Mouse (Mus musculus) stomach, embryonic 14.5 days (tissue): Measurements from ENCODE around the gene Sv2c. TPM values are rescaled to one million over a fixed set of nuclear protein-coding genes. Genes with fewer than 3 reads are reported as not detected.

ENCODE experiments used
- ATAC-seq: fragments of 200-750 bp; cut with Nextera tagmentation; 2 replicates; pipeline ENCODE4 v1.8.0; 2017; ENCODE audit warnings: low read depth, moderate TSS enrichment; ENCODE audit not compliant: insufficient number of reproducible peaks, insufficient read depth, low FRiP score
- H3K27ac ChIP-seq: fragments of 300-500 bp; sonication (generic); 2 replicates; pipeline ENCODE4 v1.5.1; 2014; ENCODE audit warnings: mild to moderate bottlenecking, low read length, moderate library complexity, mixed read lengths
- H3K27me3 ChIP-seq: fragments of 300-500 bp; sonication (generic); 2 replicates; pipeline ENCODE4 v1.6.1; 2014; ENCODE audit warnings: low read length, control low read depth, mixed read lengths; ENCODE audit not compliant: control insufficient read depth, insufficient read depth
- H3K36me3 ChIP-seq: fragments of 300-500 bp; sonication (generic); 2 replicates; pipeline ENCODE4 v1.6.1; 2014; ENCODE audit warnings: mild to moderate bottlenecking, control low read depth, low read length, moderate library complexity, mixed read lengths; ENCODE audit not compliant: control insufficient read depth, insufficient read depth
- H3K4me1 ChIP-seq: fragments of 300-500 bp; sonication (generic); 2 replicates; pipeline ENCODE4 v1.6.1; 2014; ENCODE audit warnings: low read length, control low read depth, mixed read lengths; ENCODE audit not compliant: control insufficient read depth, insufficient read depth
- H3K4me2 ChIP-seq: fragments of 300-500 bp; sonication (generic); replicated peaks from 2 replicates; pipeline ENCODE4 v1.6.1; 2014; ENCODE audit warnings: low read depth, low read length, control low read depth
- H3K4me3 ChIP-seq: fragments of 300-500 bp; sonication (generic); 2 replicates; pipeline ENCODE4 v1.5.1; 2014; ENCODE audit warnings: low read depth, low read length, control low read depth
- H3K9ac ChIP-seq: fragments of 300-500 bp; sonication (generic); replicated peaks from 2 replicates; pipeline ENCODE4 v1.6.1; 2014; ENCODE audit warnings: low read depth, mild to moderate bottlenecking, control low read depth, low read length, moderate library complexity, mixed read lengths
- H3K9me3 ChIP-seq: fragments of 300-500 bp; sonication (generic); 2 replicates; pipeline ENCODE4 v1.6.1; 2016; ENCODE audit warnings: low read depth, low read length, control low read depth; ENCODE audit not compliant: control insufficient read depth
- WGBS: fragments of 180-500 bp; shearing (Covaris S2); extraction: QIAGEN DNeasy Blood & Tissue Kit; methylation state at CpG from one replicate; pipeline ENCODE4 v1.1.7; 2014; 5-methylcytosine and 5-hydroxymethylcytosine counted together
- polyA plus RNA-seq: library from polyadenylated mRNA; unstranded; fragments of >200 nt; fragmentation: Nextera tagmentation; extraction: Ambion mirVana; gene quantifications from 2 replicates; pipeline ENCODE4 v1.2.1, GENCODE M21; 2014

The Sv2c gene
- polyA plus RNA-seq, 1 experiment from 2014 or later, result 2.7 TPM

DNA sequence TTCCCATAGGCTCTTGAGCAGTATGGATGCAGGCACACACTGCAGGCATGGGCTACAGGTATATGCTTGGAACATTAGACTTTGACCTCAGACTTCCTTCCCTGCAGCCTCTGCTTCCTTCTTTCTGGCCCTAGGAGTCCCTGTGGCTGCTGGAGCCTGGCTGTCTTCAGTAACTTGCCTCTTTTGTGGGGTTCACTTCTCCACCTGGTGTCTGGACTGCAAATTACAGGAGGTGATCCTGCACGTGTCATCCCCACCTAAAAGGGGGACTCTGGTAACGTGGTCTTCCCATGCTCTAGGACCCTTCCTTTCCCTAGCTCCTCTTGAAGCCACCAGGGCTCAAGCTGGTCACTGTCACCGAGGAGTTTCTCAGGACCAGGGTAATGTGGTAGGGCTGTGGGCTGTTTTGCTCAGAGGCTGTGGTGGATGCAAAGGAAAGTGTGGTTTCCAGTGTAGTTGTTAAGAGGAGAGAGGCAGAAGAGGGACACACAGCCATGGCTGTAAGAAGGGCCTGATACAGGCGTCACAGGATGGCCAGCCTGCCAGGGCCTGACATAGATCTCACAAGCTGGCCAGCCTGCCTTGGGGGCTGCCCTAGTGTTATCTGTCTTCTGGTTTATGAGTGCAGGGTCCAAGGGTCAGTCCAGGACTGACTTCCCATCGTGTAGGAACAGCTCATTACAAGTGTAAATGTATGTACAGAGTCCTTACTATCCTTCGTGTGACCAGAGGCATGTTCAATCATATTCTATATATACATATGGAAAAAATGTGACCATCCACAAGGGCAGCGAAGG is 181.1 kb downstream of the Sv2c start:
- peak; percentile 51; the same call in 1 of the 2 replicates for ATAC-seq
- H3K9me3 ChIP-seq, result no peaks in the 10 kb centered on the region
- H3K36me3 ChIP-seq, result no peaks in the 10 kb centered on the region
- H3K4me1 ChIP-seq, result no peaks in the 10 kb centered on the region
- H3K4me2 ChIP-seq, result no peak overlapping the region
- H3K4me3 ChIP-seq, result no peak overlapping the region
- WGBS, result 50% methylated on average over 7 of the region's 7 CpGs
- no peak overlapping the region for H3K27ac ChIP-seq
- H3K27me3 ChIP-seq, result no peaks in the 10 kb centered on the region
- no peak overlapping the region for H3K9ac ChIP-seq

DNA sequence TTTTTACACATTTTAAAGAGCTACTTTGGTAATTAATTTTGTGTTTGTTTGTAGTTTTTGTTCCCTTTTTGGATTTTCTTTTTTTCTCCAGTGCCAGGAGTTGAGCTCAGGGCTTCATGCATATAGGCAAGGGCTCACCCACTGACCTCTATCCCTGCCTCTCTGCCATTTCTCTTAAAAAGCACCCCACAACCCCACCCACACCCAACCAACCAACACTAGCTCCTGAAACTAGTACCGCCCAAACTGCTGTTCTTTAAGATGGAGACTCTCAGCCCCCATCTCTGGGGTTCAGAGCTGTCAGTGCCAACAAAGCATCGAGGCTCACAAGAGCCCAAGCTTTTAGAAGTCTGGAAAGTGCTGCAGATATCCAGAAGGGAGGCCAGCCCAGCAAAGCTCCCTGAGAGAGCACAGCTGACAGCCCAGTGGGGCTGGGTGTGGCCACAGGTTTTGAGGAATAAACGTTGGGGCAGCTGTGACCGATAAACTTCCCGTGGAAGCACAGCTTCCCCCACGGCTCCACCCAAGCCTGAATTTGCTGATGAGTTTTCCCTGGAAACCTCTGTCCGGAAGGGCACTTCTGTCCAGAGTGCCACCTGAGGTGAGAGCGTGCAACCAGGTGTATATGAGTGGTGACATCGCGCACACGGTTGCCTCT is 181.8 kb downstream of the Sv2c start:
- no peak overlapping the region for H3K4me3 ChIP-seq
- H3K4me2 ChIP-seq, result no peak overlapping the region
- no peak overlapping the region for H3K9ac ChIP-seq
- no peaks in the 10 kb centered on the region for H3K27me3 ChIP-seq
- H3K27ac ChIP-seq, result no peak overlapping the region
- ATAC-seq, result no peak
- H3K9me3 ChIP-seq, result no peaks in the 10 kb centered on the region
- 70% methylated on average over 11 of the region's 11 CpGs for WGBS
- no peaks in the 10 kb centered on the region for H3K36me3 ChIP-seq
- no peaks in the 10 kb centered on the region for H3K4me1 ChIP-seq

DNA sequence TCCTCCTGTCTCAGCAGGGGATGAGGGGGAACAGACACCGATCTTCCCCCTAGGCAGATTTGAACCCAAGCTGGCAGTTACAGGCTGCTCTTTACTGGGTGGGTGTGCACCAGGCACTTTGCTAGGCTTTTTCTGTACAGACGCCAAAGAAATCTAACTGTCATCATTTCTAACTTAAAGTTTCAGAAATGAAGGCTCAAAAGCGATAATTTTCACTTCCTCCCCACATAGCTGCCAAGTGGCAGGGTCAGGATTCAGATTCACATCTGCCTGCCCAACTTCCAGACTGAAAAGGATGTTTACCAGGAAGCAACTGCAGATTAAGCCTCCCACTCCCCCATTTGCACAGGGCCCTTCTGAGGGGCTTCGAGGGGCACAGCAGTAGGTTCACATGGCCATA is 183.0 kb downstream of the Sv2c start:
- no peaks in the 10 kb centered on the region for H3K27me3 ChIP-seq
- no peaks in the 10 kb centered on the region for H3K9me3 ChIP-seq
- no peaks in the 10 kb centered on the region for H3K4me1 ChIP-seq
- ATAC-seq, result no peak
- H3K36me3 ChIP-seq, result no peaks in the 10 kb centered on the region
- no peak overlapping the region for H3K4me2 ChIP-seq
- no peak overlapping the region for H3K4me3 ChIP-seq
- no peak overlapping the region for H3K27ac ChIP-seq
- WGBS, result 72% methylated on average over 4 of the region's 4 CpGs
- H3K9ac ChIP-seq, result no peak overlapping the region

DNA sequence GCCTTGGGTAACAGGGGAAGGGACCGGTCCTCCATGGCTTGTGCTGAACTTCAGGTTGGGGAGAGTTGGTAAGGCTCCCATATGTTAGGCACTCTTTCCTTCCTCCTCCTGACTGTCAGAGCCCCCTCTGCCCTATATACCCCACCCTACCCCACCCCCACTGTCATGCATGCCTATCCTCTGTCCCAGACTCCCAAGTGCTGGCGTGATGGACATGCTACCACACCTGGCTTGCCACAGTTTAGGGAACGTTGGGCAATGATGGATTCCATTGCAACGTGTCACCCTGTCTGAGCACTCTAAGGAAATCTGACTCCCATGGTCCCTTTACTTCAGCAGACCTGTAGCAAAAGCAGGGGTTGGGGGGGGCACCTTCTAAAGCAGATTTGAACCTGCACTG is 183.6 kb downstream of the Sv2c start:
- H3K9me3 ChIP-seq, result no peaks in the 10 kb centered on the region
- no peaks in the 10 kb centered on the region for H3K27me3 ChIP-seq
- no peak for ATAC-seq
- no peak overlapping the region for H3K4me2 ChIP-seq
- H3K4me1 ChIP-seq, result no peaks in the 10 kb centered on the region
- no peak overlapping the region for H3K9ac ChIP-seq
- WGBS, result 76% methylated on average over 4 of the region's 4 CpGs
- no peak overlapping the region for H3K4me3 ChIP-seq
- H3K36me3 ChIP-seq, result no peaks in the 10 kb centered on the region
- H3K27ac ChIP-seq, result no peak overlapping the region

DNA sequence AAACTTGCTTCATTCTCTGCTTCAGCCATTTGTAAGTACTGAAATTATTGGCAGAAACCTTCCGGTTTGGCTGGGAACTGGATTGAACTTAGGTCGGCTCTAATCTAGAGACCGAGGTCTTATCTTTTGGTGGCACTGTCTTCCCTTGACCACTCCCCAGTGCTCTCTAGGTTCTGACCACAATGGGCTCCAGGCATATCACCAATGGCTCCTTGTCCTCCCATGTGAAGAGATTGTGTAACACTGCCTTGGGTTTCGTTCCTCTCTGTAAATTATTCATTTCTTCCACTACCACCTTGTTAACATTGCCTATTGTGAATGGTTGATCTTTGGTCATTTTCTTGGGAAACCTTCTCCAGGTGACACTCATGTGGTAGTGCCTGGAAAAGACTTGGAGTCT is 184.0 kb downstream of the Sv2c start:
- Histone ChIP-seq H3K27ac (no peak overlapping the region), H3K4me2 (no peak overlapping the region), H3K4me3 (no peak overlapping the region), H3K36me3 (no peaks in the 10 kb centered on the region), H3K9ac (no peak overlapping the region), H3K9me3 (no peaks in the 10 kb centered on the region), H3K4me1 (no peaks in the 10 kb centered on the region), H3K27me3 (no peaks in the 10 kb centered on the region)
- WGBS, result 85% methylated on average over 4 of the region's 4 CpGs
- no peak for ATAC-seq

DNA sequence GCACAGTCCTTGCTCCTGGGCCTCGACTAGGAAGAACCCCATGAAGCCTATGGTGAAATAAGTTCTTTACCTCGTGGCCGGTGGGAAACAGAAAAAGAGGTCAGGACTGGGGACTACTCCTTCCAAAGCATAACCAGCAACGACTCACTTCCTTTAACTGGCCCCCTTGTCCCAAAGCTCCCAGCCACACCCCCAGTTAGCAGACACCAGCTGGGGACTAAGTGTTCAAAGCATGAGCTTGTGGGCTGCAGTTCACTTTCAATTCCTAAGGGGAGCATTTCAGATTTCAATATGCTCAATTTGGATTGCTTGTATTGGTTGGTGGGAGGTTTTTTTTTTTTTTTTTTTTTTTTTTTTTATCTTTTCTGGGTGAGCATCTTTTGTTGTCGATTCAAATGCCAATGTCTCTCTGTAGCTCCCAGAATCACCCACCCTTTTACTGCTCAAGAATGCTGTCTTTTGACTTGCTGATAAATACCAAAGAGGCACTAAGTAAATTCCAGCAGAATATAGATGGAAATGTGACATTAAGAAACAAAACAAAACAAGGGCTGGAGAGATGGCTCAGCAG is 186.4 kb downstream of the Sv2c start:
- no peaks in the 10 kb centered on the region for H3K36me3 ChIP-seq
- H3K4me2 ChIP-seq, result no peak overlapping the region
- no peak overlapping the region for H3K9ac ChIP-seq
- no peaks in the 10 kb centered on the region for H3K4me1 ChIP-seq
- ATAC-seq, result no peak
- H3K27ac ChIP-seq, result no peak overlapping the region
- 52% methylated on average over 5 of the region's 5 CpGs for WGBS
- no peaks in the 10 kb centered on the region for H3K27me3 ChIP-seq
- H3K9me3 ChIP-seq, result no peaks in the 10 kb centered on the region
- no peak overlapping the region for H3K4me3 ChIP-seq

DNA sequence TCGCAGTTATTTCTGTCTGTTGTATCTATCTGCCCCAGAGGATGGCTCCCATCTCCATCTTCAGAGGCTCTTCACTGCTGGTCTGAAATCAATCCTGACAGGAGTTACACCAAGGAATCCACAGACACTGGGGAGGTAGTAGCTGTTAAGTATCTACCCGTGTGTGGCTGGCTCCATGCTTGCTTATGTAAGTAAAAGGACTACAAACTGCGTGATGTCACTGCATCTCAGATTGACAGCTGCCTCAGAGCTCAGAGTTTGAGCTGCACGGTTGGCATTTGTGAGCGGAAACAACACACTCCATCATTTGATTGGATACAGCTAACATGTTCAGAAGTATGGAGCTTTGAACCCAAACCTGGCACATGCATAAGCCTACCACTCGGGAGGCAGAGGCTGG is 187.8 kb downstream of the Sv2c start:
- no peaks in the 10 kb centered on the region for H3K4me1 ChIP-seq
- H3K4me3 ChIP-seq, result no peak overlapping the region
- H3K27me3 ChIP-seq, result no peaks in the 10 kb centered on the region
- no peaks in the 10 kb centered on the region for H3K9me3 ChIP-seq
- no peak overlapping the region for H3K27ac ChIP-seq
- 88% methylated on average over 6 of the region's 6 CpGs for WGBS
- H3K9ac ChIP-seq, result no peak overlapping the region
- no peaks in the 10 kb centered on the region for H3K36me3 ChIP-seq
- ATAC-seq, result no peak
- no peak overlapping the region for H3K4me2 ChIP-seq

DNA sequence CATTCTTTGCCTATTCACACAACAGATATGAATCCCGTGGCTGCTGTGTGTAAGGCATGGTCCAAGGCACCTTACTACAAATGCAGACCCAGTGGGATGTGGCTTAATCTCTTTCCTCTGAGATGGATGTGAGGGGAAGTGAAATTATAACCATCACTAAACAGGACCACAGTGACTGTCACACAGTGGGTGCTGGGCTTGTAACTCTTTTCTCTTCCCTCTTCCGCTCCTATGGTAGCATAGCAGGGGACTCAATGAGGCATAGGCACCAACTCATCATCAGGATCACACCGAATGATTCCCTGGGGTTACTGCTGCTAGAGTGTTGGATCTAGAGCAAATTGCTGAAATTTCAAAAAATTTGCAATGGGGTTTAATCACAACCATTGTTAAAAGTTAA is 188.5 kb downstream of the Sv2c start:
- no peak for ATAC-seq
- H3K9me3 ChIP-seq, result no peaks in the 10 kb centered on the region
- WGBS, result 87% methylated on average over 3 of the region's 3 CpGs
- H3K4me1 ChIP-seq, result no peaks in the 10 kb centered on the region
- no peak overlapping the region for H3K9ac ChIP-seq
- H3K27ac ChIP-seq, result no peak overlapping the region
- H3K4me2 ChIP-seq, result no peak overlapping the region
- H3K27me3 ChIP-seq, result no peaks in the 10 kb centered on the region
- no peak overlapping the region for H3K4me3 ChIP-seq
- no peaks in the 10 kb centered on the region for H3K36me3 ChIP-seq
